Mouse (Mus musculus): ENCODE measurements around the gene Dglucy. TPM values are rescaled to one million over a fixed set of nuclear protein-coding genes. Genes with fewer than 3 reads are reported as not detected.

The Dglucy gene
- total and polyA plus RNA-seq, 2 experiments from 2014 or later, result 7.9 to 12.4 TPM

GRCm38 (mm10) chr12:100934796-100935195 is 155.9 kb downstream of the Dglucy start:
- Histone ChIP-seq H3K4me2 (ENCODE audit: low read depth, low read length) (no peak overlapping the region), H3K36me3 (replicated peaks; ENCODE audit: control insufficient read depth, insufficient read depth, low read length) (no peaks in the 10 kb centered on the region; the same call in 1 of the 2 replicates), H3K9me3 (replicated peaks; ENCODE audit: control insufficient read depth, low read length) (no peaks in the 10 kb centered on the region), H3K4me1 (ENCODE audit: control insufficient read depth, insufficient read depth) (peaks cover 2% of the 10 kb centered on the region; the same call in 1 of the 2 replicates), H3K9ac (replicated peaks; ENCODE audit: low read depth, low read length) (no peak overlapping the region), H3K27ac (ENCODE audit: low read depth) (no peak overlapping the region), H3K27me3 (ENCODE audit: control insufficient read depth, insufficient read depth, low read length) (no peaks in the 10 kb centered on the region), H3K4me3 (ENCODE audit: low read depth, low read length) (no peak overlapping the region)
- 47% methylated on average over 5 of the region's 5 CpGs for WGBS
- no peak for DNase-seq (ENCODE audit: low spot score)
- TF ChIP-seq CTCF (IDR thresholded peaks at IDR 0.05; ENCODE audit: low read depth) (no peak), EP300 (IDR thresholded peaks at IDR 0.05; ENCODE audit: low read depth) (no peak)
- ATAC-seq (ENCODE audit: insufficient read depth, low read depth), result no peak

- Histone ChIP-seq H3K9me3 (replicated peaks; ENCODE audit: control insufficient read depth, low read length) (no peaks in the 10 kb centered on the region), H3K27ac (ENCODE audit: low read depth) (no peak overlapping the region), H3K4me3 (ENCODE audit: low read depth, low read length) (no peak overlapping the region), H3K4me1 (ENCODE audit: control insufficient read depth, insufficient read depth) (peaks cover 5% of the 10 kb centered on the region; the same call in 1 of the 2 replicates), H3K9ac (replicated peaks; ENCODE audit: low read depth, low read length) (no peak overlapping the region), H3K4me2 (ENCODE audit: low read depth, low read length) (no peak overlapping the region), H3K36me3 (replicated peaks; ENCODE audit: control insufficient read depth, insufficient read depth, low read length) (no peaks in the 10 kb centered on the region; the same call in 1 of the 2 replicates), H3K27me3 (ENCODE audit: control insufficient read depth, insufficient read depth, low read length) (no peaks in the 10 kb centered on the region)
- DNase-seq (ENCODE audit: low spot score), result peak; percentile 55
- TF ChIP-seq EP300 (IDR thresholded peaks at IDR 0.05; ENCODE audit: low read depth) (no peak), CTCF (IDR thresholded peaks at IDR 0.05; ENCODE audit: low read depth) (peak; percentile 90)
- WGBS, result 0% methylated on average over 2 of the region's 2 CpGs
- no peak for ATAC-seq (ENCODE audit: insufficient read depth, low read depth)
These were observed 157.3 kb downstream of the Dglucy start for GRCm38 (mm10) chr12:100936116-100936515.

- no peak overlapping the region for H3K4me2 ChIP-seq (ENCODE audit: low read depth, low read length)
- no peak for ATAC-seq (ENCODE audit: insufficient read depth, low read depth)
- no peak overlapping the region for H3K9ac ChIP-seq (replicated peaks; ENCODE audit: low read depth, low read length)
- H3K27ac ChIP-seq (ENCODE audit: low read depth), result peak overlapping the region; percentile 49; the same call in 1 of the 2 replicates
- TF ChIP-seq CTCF (IDR thresholded peaks at IDR 0.05; ENCODE audit: low read depth) (no peak), EP300 (IDR thresholded peaks at IDR 0.05; ENCODE audit: low read depth) (no peak)
- H3K4me3 ChIP-seq (ENCODE audit: low read depth, low read length), result no peak overlapping the region
- WGBS, result 80% methylated on average over 4 of the region's 4 CpGs
- DNase-seq (ENCODE audit: low spot score), result no peak
- no peaks in the 10 kb centered on the region for H3K27me3 ChIP-seq (ENCODE audit: control insufficient read depth, insufficient read depth, low read length)
- H3K4me1 ChIP-seq (ENCODE audit: control insufficient read depth, insufficient read depth), result peaks cover 5% of the 10 kb centered on the region; the same call in 1 of the 2 replicates
- no peaks in the 10 kb centered on the region for H3K36me3 ChIP-seq (replicated peaks; ENCODE audit: control insufficient read depth, insufficient read depth, low read length)
- no peaks in the 10 kb centered on the region for H3K9me3 ChIP-seq (replicated peaks; ENCODE audit: control insufficient read depth, low read length)
These were observed 157.9 kb downstream of the Dglucy start for GRCm38 (mm10) chr12:100936737-100937136.

GRCm38 (mm10) chr12:100937441-100938360 is 158.8 kb downstream of the Dglucy start:
- Histone ChIP-seq H3K9ac (replicated peaks; ENCODE audit: low read depth, low read length) (no peak overlapping the region), H3K4me1 (ENCODE audit: control insufficient read depth, insufficient read depth) (peaks cover 5% of the 10 kb centered on the region; the same call in 1 of the 2 replicates), H3K27ac (ENCODE audit: low read depth) (peak overlapping the region; percentile 65), H3K36me3 (replicated peaks; ENCODE audit: control insufficient read depth, insufficient read depth, low read length) (no peaks in the 10 kb centered on the region), H3K4me3 (ENCODE audit: low read depth, low read length) (no peak overlapping the region), H3K27me3 (ENCODE audit: control insufficient read depth, insufficient read depth, low read length) (no peaks in the 10 kb centered on the region), H3K9me3 (replicated peaks; ENCODE audit: control insufficient read depth, low read length) (no peaks in the 10 kb centered on the region), H3K4me2 (ENCODE audit: low read depth, low read length) (no peak overlapping the region)
- DNase-seq (ENCODE audit: low spot score) (peak; percentile 27), ATAC-seq (ENCODE audit: insufficient read depth, low read depth) (peak; percentile 69)
- WGBS, result 61% methylated on average over 21 of the region's 21 CpGs
- TF ChIP-seq CTCF (IDR thresholded peaks at IDR 0.05; ENCODE audit: low read depth), result no peak
- peak; percentile 89 for TF ChIP-seq EP300 (IDR thresholded peaks at IDR 0.05; ENCODE audit: low read depth)

- H3K27me3 ChIP-seq (ENCODE audit: control insufficient read depth, insufficient read depth, low read length), result peaks cover 4% of the 10 kb centered on the region; the same call in 1 of the 2 replicates
- H3K9me3 ChIP-seq (replicated peaks; ENCODE audit: control insufficient read depth, low read length), result no peaks in the 10 kb centered on the region
- 77% methylated on average over 3 of the region's 3 CpGs for WGBS
- H3K36me3 ChIP-seq (replicated peaks; ENCODE audit: control insufficient read depth, insufficient read depth, low read length), result no peaks in the 10 kb centered on the region
- ATAC-seq (ENCODE audit: insufficient read depth, low read depth) (no peak), DNase-seq (ENCODE audit: low spot score) (no peak)
- H3K4me3 ChIP-seq (ENCODE audit: low read depth, low read length), result no peak overlapping the region
- H3K9ac ChIP-seq (replicated peaks; ENCODE audit: low read depth, low read length), result no peak overlapping the region
- no peak for TF ChIP-seq EP300 (IDR thresholded peaks at IDR 0.05; ENCODE audit: low read depth)
- TF ChIP-seq CTCF (IDR thresholded peaks at IDR 0.05; ENCODE audit: low read depth), result no peak
- H3K4me1 ChIP-seq (ENCODE audit: control insufficient read depth, insufficient read depth), result peaks cover 5% of the 10 kb centered on the region; the same call in 1 of the 2 replicates
- H3K4me2 ChIP-seq (ENCODE audit: low read depth, low read length), result no peak overlapping the region
- no peak overlapping the region for H3K27ac ChIP-seq (ENCODE audit: low read depth)
These were observed 162.5 kb downstream of the Dglucy start for GRCm38 (mm10) chr12:100941361-100941760.
